Mouse (Mus musculus) embryonic facial prominence, embryonic 10.5 days (tissue): ENCODE data around the gene Cygb. TPM values are rescaled to one million over a fixed set of nuclear protein-coding genes. Genes with fewer than 3 reads are reported as not detected.

Experiments used
- DNase-seq: peaks from one replicate; pipeline ENCODE4 v3.0.0-alpha.2; 2017; ENCODE audit warnings: low spot score
- H3K27ac ChIP-seq: fragments of 300-500 bp; sonication (generic); replicated peaks from 2 replicates; pipeline ENCODE4 v1.5.1; 2016; ENCODE audit warnings: mild to moderate bottlenecking
- H3K27me3 ChIP-seq: fragments of 300-500 bp; sonication (generic); replicated peaks from 2 replicates; pipeline ENCODE4 v1.6.1; 2016; ENCODE audit warnings: low read depth, mild to moderate bottlenecking; ENCODE audit not compliant: poor library complexity, severe bottlenecking
- H3K36me3 ChIP-seq: fragments of 300-500 bp; sonication (generic); replicated peaks from 2 replicates; pipeline ENCODE4 v1.6.1; 2016; ENCODE audit warnings: mild to moderate bottlenecking, moderate library complexity
- H3K4me1 ChIP-seq: fragments of 300-500 bp; sonication (generic); 2 replicates; pipeline ENCODE4 v1.6.1; 2016
- H3K4me3 ChIP-seq: fragments of 300-500 bp; sonication (generic); 2 replicates; pipeline ENCODE4 v1.5.1; 2016; ENCODE audit warnings: mild to moderate bottlenecking, moderate library complexity
- H3K9me3 ChIP-seq: fragments of 300-500 bp; sonication (generic); 2 replicates; pipeline ENCODE4 v1.6.1; 2016; ENCODE audit warnings: mild to moderate bottlenecking
- WGBS: fragments of 180-500 bp; shearing (Covaris S2); methylation state at CpG from one replicate; pipeline ENCODE4 v1.1.7; 2016; 5-methylcytosine and 5-hydroxymethylcytosine counted together
- polyA plus RNA-seq: library from polyadenylated mRNA; unstranded; fragments of >200 nt; fragmentation: Nextera tagmentation; extraction: Ambion mirVana; gene quantifications from 2 replicates; pipeline ENCODE4 v1.2.1, GENCODE M21; 2016

Gene Cygb
- polyA plus RNA-seq, 1 experiment from 2014 or later = 5.0 TPM

GRCm38 (mm10) chr11:116661291-116661947 lies 7.3 kb upstream of the Cygb start:
- Histone ChIP-seq H3K4me3 (peak overlapping the region; percentile 33), H3K27ac (peak overlapping the region; percentile 71), H3K27me3 (peaks cover 54% of the 10 kb centered on the region), H3K9me3 (no peaks in the 10 kb centered on the region), H3K4me1 (peaks cover 93% of the 10 kb centered on the region), H3K36me3 (no peaks in the 10 kb centered on the region)
- WGBS = 17% methylated on average over 13 of the region's 13 CpGs
- DNase-seq = no peak

- 85% methylated on average over 9 of the region's 9 CpGs for WGBS
- Histone ChIP-seq H3K36me3 (no peaks in the 10 kb centered on the region), H3K27ac (no peak overlapping the region), H3K27me3 (peaks cover 64% of the 10 kb centered on the region), H3K4me1 (peaks cover 84% of the 10 kb centered on the region), H3K4me3 (no peak overlapping the region), H3K9me3 (no peaks in the 10 kb centered on the region)
- no peak for DNase-seq
Measured at GRCm38 (mm10) chr11:116660181-116660580, 6.1 kb upstream of the Cygb start.

- Histone ChIP-seq H3K27me3 (peaks cover 72% of the 10 kb centered on the region), H3K36me3 (no peaks in the 10 kb centered on the region), H3K9me3 (no peaks in the 10 kb centered on the region), H3K27ac (peak overlapping the region; percentile 60), H3K4me3 (no peak overlapping the region), H3K4me1 (peaks cover 83% of the 10 kb centered on the region)
- no peak for DNase-seq
- 78% methylated on average over 15 of the region's 15 CpGs for WGBS
Measured at GRCm38 (mm10) chr11:116659027-116659621, 5.0 kb upstream of the Cygb start.

GRCm38 (mm10) chr11:116658238-116658637 lies 4.1 kb upstream of the Cygb start:
- no peaks in the 10 kb centered on the region for H3K9me3 ChIP-seq
- DNase-seq = peak; percentile 51
- peaks cover 83% of the 10 kb centered on the region for H3K4me1 ChIP-seq
- H3K36me3 ChIP-seq = no peaks in the 10 kb centered on the region
- peak overlapping the region; percentile 88 for H3K27ac ChIP-seq
- WGBS = 62% methylated on average over 10 of the region's 10 CpGs
- H3K4me3 ChIP-seq = peak overlapping the region; percentile 55
- peaks cover 72% of the 10 kb centered on the region for H3K27me3 ChIP-seq

GRCm38 (mm10) chr11:116657311-116658223 lies 3.5 kb upstream of the Cygb start:
- peak; percentile 94 for DNase-seq
- Histone ChIP-seq H3K27me3 (peaks cover 72% of the 10 kb centered on the region), H3K27ac (peak overlapping the region; percentile 88), H3K4me1 (peaks cover 83% of the 10 kb centered on the region), H3K4me3 (peak overlapping the region; percentile 55), H3K9me3 (no peaks in the 10 kb centered on the region), H3K36me3 (no peaks in the 10 kb centered on the region)
- WGBS = 10% methylated on average over 22 of the region's 22 CpGs

GRCm38 (mm10) chr11:116656348-116657191 lies 2.5 kb upstream of the Cygb start:
- Histone ChIP-seq H3K4me3 (peak overlapping the region; percentile 55; the same call in 1 of the 2 replicates), H3K36me3 (no peaks in the 10 kb centered on the region), H3K9me3 (no peaks in the 10 kb centered on the region), H3K4me1 (peaks cover 83% of the 10 kb centered on the region), H3K27ac (peak overlapping the region; percentile 88), H3K27me3 (peaks cover 72% of the 10 kb centered on the region)
- WGBS = 81% methylated on average over 16 of the region's 16 CpGs
- no peak for DNase-seq

GRCm38 (mm10) chr11:116653709-116654221 lies 348 bp downstream of the Cygb start:
- peak overlapping the region; percentile 65 for H3K4me3 ChIP-seq
- peaks cover 75% of the 10 kb centered on the region for H3K27me3 ChIP-seq
- H3K4me1 ChIP-seq = peaks cover 84% of the 10 kb centered on the region
- H3K36me3 ChIP-seq = no peaks in the 10 kb centered on the region
- peak overlapping the region; percentile 68 for H3K27ac ChIP-seq
- DNase-seq = peak; percentile 67
- WGBS = under 1% methylated on average over 47 of the region's 47 CpGs
- H3K9me3 ChIP-seq = no peaks in the 10 kb centered on the region

GRCm38 (mm10) chr11:116653234-116653633 lies 879 bp downstream of the Cygb start, which contains the start of gene Prcd:
TSS of gene Prcd (plus strand) at chr11:116653534.
- peaks cover 75% of the 10 kb centered on the region for H3K27me3 ChIP-seq
- DNase-seq = no peak
- peaks cover 84% of the 10 kb centered on the region for H3K4me1 ChIP-seq
- H3K4me3 ChIP-seq = peak within 1 kb of the TSS; percentile 65
- H3K9me3 ChIP-seq = no peaks in the 10 kb centered on the region
- no peaks in the 10 kb centered on the region for H3K36me3 ChIP-seq
- 3% methylated on average over 10 of the region's 10 CpGs for WGBS
- peak within 1 kb of the TSS; percentile 68 for H3K27ac ChIP-seq

GRCm38 (mm10) chr11:116652330-116653098 lies 1.6 kb downstream of the Cygb start:
- DNase-seq = no peak
- WGBS = 53% methylated on average over 25 of the region's 25 CpGs
- Histone ChIP-seq H3K36me3 (no peaks in the 10 kb centered on the region), H3K9me3 (no peaks in the 10 kb centered on the region), H3K4me3 (peak overlapping the region; percentile 65), H3K27ac (no peak overlapping the region), H3K4me1 (peaks cover 84% of the 10 kb centered on the region), H3K27me3 (peaks cover 75% of the 10 kb centered on the region)

GRCm38 (mm10) chr11:116651339-116651738 lies 2.8 kb downstream of the Cygb start:
- H3K36me3 ChIP-seq = no peaks in the 10 kb centered on the region
- H3K27me3 ChIP-seq = peaks cover 79% of the 10 kb centered on the region
- no peaks in the 10 kb centered on the region for H3K9me3 ChIP-seq
- no peak for DNase-seq
- no peak overlapping the region for H3K4me3 ChIP-seq
- 81% methylated on average over 8 of the region's 8 CpGs for WGBS
- 0 out of 2 replicates have a peak overlapping the region, but pooled peaks have one; percentile 21 for H3K27ac ChIP-seq
- peaks cover 84% of the 10 kb centered on the region for H3K4me1 ChIP-seq

- no peak for DNase-seq
- H3K36me3 ChIP-seq = no peaks in the 10 kb centered on the region
- H3K27me3 ChIP-seq = peaks cover 78% of the 10 kb centered on the region
- H3K9me3 ChIP-seq = no peaks in the 10 kb centered on the region
- peaks cover 88% of the 10 kb centered on the region for H3K4me1 ChIP-seq
- no peak overlapping the region for H3K27ac ChIP-seq
- WGBS = 87% methylated on average over 8 of the region's 8 CpGs
- no peak overlapping the region for H3K4me3 ChIP-seq
Measured at GRCm38 (mm10) chr11:116650811-116651210, 3.3 kb downstream of the Cygb start.
